Mouse (Mus musculus) stomach, embryonic 16.5 days (tissue): Measurements from ENCODE around the gene Klhl25. TPM values are rescaled to one million over a fixed set of nuclear protein-coding genes. Genes with fewer than 3 reads are reported as not detected.
"Not testable (repeated sequence)": the region's sequence is repeated elsewhere in the genome, so short reads cannot be mapped to it uniquely, and the experiment has no call there.

Experiments
- ATAC-seq: fragments of 200-750 bp; cut with Nextera tagmentation; 2 replicates; pipeline ENCODE4 v1.8.0; 2017; ENCODE audit warnings: moderate number of reproducible peaks, moderate TSS enrichment; ENCODE audit not compliant: insufficient read depth, low FRiP score
- H3K27ac ChIP-seq: fragments of 300-500 bp; sonication (generic); 2 replicates; pipeline ENCODE4 v1.5.1; 2014; ENCODE audit warnings: low read length
- H3K27me3 ChIP-seq: fragments of 300-500 bp; sonication (generic); 2 replicates; pipeline ENCODE4 v1.6.1; 2014; ENCODE audit warnings: low read length, control low read depth, mixed read lengths; ENCODE audit not compliant: control insufficient read depth, insufficient read depth
- H3K36me3 ChIP-seq: fragments of 300-500 bp; sonication (generic); 2 replicates; pipeline ENCODE4 v1.6.1; 2014; ENCODE audit warnings: low read length; ENCODE audit not compliant: control insufficient read depth, insufficient read depth
- H3K4me1 ChIP-seq: fragments of 300-500 bp; sonication (generic); 2 replicates; pipeline ENCODE4 v1.6.1; 2014; ENCODE audit warnings: low read length, control low read depth, mixed read lengths; ENCODE audit not compliant: control insufficient read depth, insufficient read depth
- H3K4me2 ChIP-seq: fragments of 300-500 bp; sonication (generic); 2 replicates; pipeline ENCODE4 v1.6.1; 2014; ENCODE audit warnings: low read depth, low read length, mixed read lengths
- H3K4me3 ChIP-seq: fragments of 300-500 bp; sonication (generic); replicated peaks from 2 replicates; pipeline ENCODE4 v1.5.1; 2014; ENCODE audit warnings: mild to moderate bottlenecking, low read length
- H3K9ac ChIP-seq: fragments of 300-500 bp; sonication (generic); 2 replicates; pipeline ENCODE4 v1.6.1; 2014; ENCODE audit warnings: low read length
- H3K9me3 ChIP-seq: fragments of 300-500 bp; sonication (generic); replicated peaks from 2 replicates; pipeline ENCODE4 v1.6.1; 2016; ENCODE audit warnings: low read length, control low read depth; ENCODE audit not compliant: control insufficient read depth
- WGBS: fragments of 180-500 bp; shearing (Covaris S2); extraction: QIAGEN DNeasy Blood & Tissue Kit; methylation state at CpG from one replicate; pipeline ENCODE4 v1.1.7; 2014; 5-methylcytosine and 5-hydroxymethylcytosine counted together
- polyA plus RNA-seq: library from polyadenylated mRNA; unstranded; fragments of >200 nt; fragmentation: Nextera tagmentation; extraction: Ambion mirVana; gene quantifications from 2 replicates; pipeline ENCODE4 v1.2.1, GENCODE M21; 2015

The Klhl25 gene
- polyA plus RNA-seq, 1 experiment from 2014 or later = 13.3 TPM

- not testable (repeated sequence) for H3K9ac ChIP-seq, H3K4me2 ChIP-seq, H3K4me3 ChIP-seq, ATAC-seq, H3K27ac ChIP-seq, H3K27me3 ChIP-seq, H3K4me1 ChIP-seq, H3K9me3 ChIP-seq
- 77% methylated on average over 5 of the region's 5 CpGs for WGBS
- H3K36me3 ChIP-seq = peaks cover 17% of the 10 kb centered on the region
These were observed 15.3 kb downstream of the Klhl25 start for GRCm38 (mm10) chr7:75863248-75863911.

GRCm38 (mm10) chr7:75865026-75865425 lies 16.9 kb downstream of the Klhl25 start:
- no peak for ATAC-seq

GRCm38 (mm10) chr7:75866557-75866956 lies 18.4 kb downstream of the Klhl25 start:
- Histone ChIP-seq H3K36me3 (peaks cover 17% of the 10 kb centered on the region), H3K27me3 (no peaks in the 10 kb centered on the region), H3K4me2 (no peak overlapping the region), H3K9ac (no peak overlapping the region), H3K4me3 (no peak overlapping the region), H3K27ac (no peak overlapping the region), H3K4me1 (no peaks in the 10 kb centered on the region), H3K9me3 (no peaks in the 10 kb centered on the region)
- no peak for ATAC-seq
- 90% methylated on average over 13 of the region's 13 CpGs for WGBS

More at GRCm38 (mm10) chr7:75865026-75865425, 16.9 kb downstream of the Klhl25 start:
- Histone ChIP-seq H3K27me3 (no peaks in the 10 kb centered on the region), H3K36me3 (peaks cover 17% of the 10 kb centered on the region), H3K4me2 (no peak overlapping the region), H3K27ac (no peak overlapping the region), H3K4me3 (no peak overlapping the region), H3K9ac (no peak overlapping the region), H3K9me3 (no peaks in the 10 kb centered on the region), H3K4me1 (no peaks in the 10 kb centered on the region)
- 93% methylated on average over 6 of the region's 6 CpGs for WGBS

GRCm38 (mm10) chr7:75868687-75869086 lies 20.6 kb downstream of the Klhl25 start:
- no peak overlapping the region for H3K27ac ChIP-seq
- no peak for ATAC-seq
- WGBS = 69% methylated on average over 2 of the region's 2 CpGs
- H3K4me2 ChIP-seq = no peak overlapping the region
- H3K36me3 ChIP-seq = peaks cover 17% of the 10 kb centered on the region
- H3K27me3 ChIP-seq = no peaks in the 10 kb centered on the region
- H3K9me3 ChIP-seq = no peaks in the 10 kb centered on the region
- no peak overlapping the region for H3K4me3 ChIP-seq
- H3K4me1 ChIP-seq = no peaks in the 10 kb centered on the region
- no peak overlapping the region for H3K9ac ChIP-seq

- H3K27me3 ChIP-seq = no peaks in the 10 kb centered on the region
- no peak overlapping the region for H3K4me2 ChIP-seq
- H3K27ac ChIP-seq = no peak overlapping the region
- WGBS = 74% methylated on average over 9 of the region's 9 CpGs
- H3K4me3 ChIP-seq = no peak overlapping the region
- no peak for ATAC-seq
- H3K9ac ChIP-seq = no peak overlapping the region
- no peaks in the 10 kb centered on the region for H3K9me3 ChIP-seq
- no peaks in the 10 kb centered on the region for H3K4me1 ChIP-seq
- H3K36me3 ChIP-seq = peaks cover 15% of the 10 kb centered on the region
These were observed 22.4 kb downstream of the Klhl25 start for GRCm38 (mm10) chr7:75870551-75870950.

- no peaks in the 10 kb centered on the region for H3K9me3 ChIP-seq
- no peaks in the 10 kb centered on the region for H3K27me3 ChIP-seq
- no peak overlapping the region for H3K4me3 ChIP-seq
- H3K4me2 ChIP-seq = no peak overlapping the region
- H3K36me3 ChIP-seq = 0 out of 2 replicates have a peak, but pooled peaks cover 3% of the 10 kb centered on the region
- H3K27ac ChIP-seq = no peak overlapping the region
- no peak for ATAC-seq
- H3K9ac ChIP-seq = no peak overlapping the region
- H3K4me1 ChIP-seq = no peaks in the 10 kb centered on the region
- 59% methylated on average over 5 of the region's 5 CpGs for WGBS
These were observed 24.1 kb downstream of the Klhl25 start for GRCm38 (mm10) chr7:75872255-75872654.

GRCm38 (mm10) chr7:75872697-75873096 lies 24.6 kb downstream of the Klhl25 start:
- no peak for ATAC-seq
- Histone ChIP-seq H3K27me3 (no peaks in the 10 kb centered on the region), H3K4me2 (no peak overlapping the region), H3K36me3 (0 out of 2 replicates have a peak, but pooled peaks cover 3% of the 10 kb centered on the region), H3K9me3 (no peaks in the 10 kb centered on the region), H3K27ac (no peak overlapping the region), H3K4me1 (no peaks in the 10 kb centered on the region), H3K4me3 (no peak overlapping the region), H3K9ac (no peak overlapping the region)
- 90% methylated on average over 8 of the region's 8 CpGs for WGBS

GRCm38 (mm10) chr7:75873216-75873615 lies 25.1 kb downstream of the Klhl25 start:
- Histone ChIP-seq H3K27me3 (no peaks in the 10 kb centered on the region), H3K4me2 (no peak overlapping the region), H3K36me3 (0 out of 2 replicates have a peak, but pooled peaks cover 3% of the 10 kb centered on the region), H3K9ac (no peak overlapping the region), H3K27ac (no peak overlapping the region), H3K9me3 (no peaks in the 10 kb centered on the region), H3K4me1 (no peaks in the 10 kb centered on the region), H3K4me3 (no peak overlapping the region)
- no peak for ATAC-seq
- 80% methylated on average over 3 of the region's 3 CpGs for whole genome bisulfite sequencing

- Histone ChIP-seq H3K9ac (no peak overlapping the region), H3K27me3 (no peaks in the 10 kb centered on the region), H3K4me2 (no peak overlapping the region), H3K27ac (no peak overlapping the region), H3K9me3 (no peaks in the 10 kb centered on the region), H3K36me3 (0 out of 2 replicates have a peak, but pooled peaks cover 3% of the 10 kb centered on the region), H3K4me3 (no peak overlapping the region), H3K4me1 (no peaks in the 10 kb centered on the region)
- WGBS = 92% methylated on average over 7 of the region's 7 CpGs
- ATAC-seq = no peak
These were observed 25.6 kb downstream of the Klhl25 start for GRCm38 (mm10) chr7:75873746-75874145.
